Mouse (Mus musculus): ENCODE results near the gene Far2.

Far2 gene

GRCm38 (mm10) chr6:148218235-148219076 is 171.4 kb downstream of the Far2 start:
- no peak for DNase-seq (ENCODE audit: low spot score in 2 of 2)

GRCm38 (mm10) chr6:148222686-148223085 is 175.6 kb downstream of the Far2 start:
- no peak for DNase-seq (ENCODE audit: low spot score in 2 of 2)

GRCm38 (mm10) chr6:148227542-148227941 is 180.5 kb downstream of the Far2 start:
- DNase-seq (ENCODE audit: low spot score in 2 of 2) = no peak

Data from heart, adult 9 months (tissue).